Mouse (Mus musculus) intestine, postnatal 0 days (tissue): ENCODE measurements at regions not wholly inside any gene's neighbourhood (a gene's known extent, or its start where the extent isn't known, plus 50 kb on each side); places are given as distances from the start of the nearest gene placed in this dataset.

Experiments used
- ATAC-seq: fragments of 200-750 bp; cut with Nextera tagmentation; 2 replicates; pipeline ENCODE4 v1.8.0; 2017; ENCODE audit warnings: mild to moderate bottlenecking, moderate TSS enrichment, moderate library complexity
- H3K27ac ChIP-seq: fragments of 300-500 bp; sonication (generic); 2 replicates; pipeline ENCODE4 v1.5.1; 2014; ENCODE audit warnings: mild to moderate bottlenecking, low read depth, low read length, moderate library complexity
- H3K27me3 ChIP-seq: fragments of 300-500 bp; sonication (generic); replicated peaks from 2 replicates; pipeline ENCODE4 v1.6.1; 2014; ENCODE audit warnings: low read length, mixed read lengths; ENCODE audit not compliant: control insufficient read depth, insufficient read depth
- H3K36me3 ChIP-seq: fragments of 300-500 bp; sonication (generic); 2 replicates; pipeline ENCODE4 v1.6.1; 2014; ENCODE audit warnings: mild to moderate bottlenecking, moderate library complexity; ENCODE audit not compliant: control insufficient read depth, insufficient read depth
- H3K4me1 ChIP-seq: fragments of 300-500 bp; sonication (generic); replicated peaks from 2 replicates; pipeline ENCODE4 v1.6.1; 2014; ENCODE audit warnings: antibody characterized with exemption, low read length, mixed read lengths; ENCODE audit not compliant: control insufficient read depth, insufficient read depth
- H3K4me2 ChIP-seq: fragments of 300-500 bp; sonication (generic); replicated peaks from 2 replicates; pipeline ENCODE4 v1.6.1; 2014; ENCODE audit warnings: low read depth, mild to moderate bottlenecking, moderate library complexity
- H3K4me3 ChIP-seq: fragments of 300-500 bp; sonication (generic); 2 replicates; pipeline ENCODE4 v1.5.1; 2014; ENCODE audit warnings: low read depth, low read length
- H3K9ac ChIP-seq: fragments of 300-500 bp; sonication (generic); 2 replicates; pipeline ENCODE4 v1.6.1; 2014; ENCODE audit warnings: mild to moderate bottlenecking, low read depth, low read length
- H3K9me3 ChIP-seq: fragments of 300-500 bp; sonication (generic); 2 replicates; pipeline ENCODE4 v1.6.1; 2016; ENCODE audit warnings: mixed run types; ENCODE audit not compliant: control insufficient read depth
- CTCF ChIP-seq: sonication (generic); IDR thresholded peaks from 2 replicates; pipeline ENCODE4 v1.5.1; 2016; ENCODE audit warnings: low read depth, mild to moderate bottlenecking, control low read depth, antibody characterized with exemption, moderate library complexity
- WGBS: fragments of 180-500 bp; shearing (Covaris S2); extraction: QIAGEN DNeasy Blood & Tissue Kit; methylation state at CpG from one replicate; pipeline ENCODE4 v1.1.7; 2014; 5-methylcytosine and 5-hydroxymethylcytosine counted together

DNA sequence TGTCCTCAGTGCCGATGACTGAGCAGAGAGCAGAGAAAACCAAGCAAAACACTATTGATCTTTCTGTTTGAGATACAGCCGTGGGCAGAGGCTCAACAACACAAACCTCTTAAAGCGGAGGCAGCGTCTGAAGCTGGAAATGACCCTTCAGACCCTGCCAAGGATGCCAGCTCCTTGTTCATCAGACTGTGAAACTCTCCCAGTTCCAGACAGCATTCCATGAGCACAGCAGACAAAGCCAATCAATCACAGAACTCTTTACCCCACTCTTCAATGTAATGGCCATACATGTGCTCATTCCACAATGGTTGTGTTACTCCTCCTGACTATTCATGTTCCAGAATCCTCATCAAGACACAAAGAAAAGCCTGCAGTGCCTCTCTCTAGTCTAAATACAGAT is 73.5 kb downstream of the Tmem114 start:
- TF ChIP-seq CTCF, result no peak
- Histone ChIP-seq H3K9me3 (no peaks in the 10 kb centered on the region), H3K27ac (no peak overlapping the region), H3K27me3 (no peaks in the 10 kb centered on the region), H3K36me3 (no peaks in the 10 kb centered on the region), H3K4me3 (no peak overlapping the region), H3K4me1 (no peaks in the 10 kb centered on the region), H3K4me2 (no peak overlapping the region), H3K9ac (no peak overlapping the region)
- WGBS, result 63% methylated on average over 4 of the region's 4 CpGs
- no peak for ATAC-seq

DNA sequence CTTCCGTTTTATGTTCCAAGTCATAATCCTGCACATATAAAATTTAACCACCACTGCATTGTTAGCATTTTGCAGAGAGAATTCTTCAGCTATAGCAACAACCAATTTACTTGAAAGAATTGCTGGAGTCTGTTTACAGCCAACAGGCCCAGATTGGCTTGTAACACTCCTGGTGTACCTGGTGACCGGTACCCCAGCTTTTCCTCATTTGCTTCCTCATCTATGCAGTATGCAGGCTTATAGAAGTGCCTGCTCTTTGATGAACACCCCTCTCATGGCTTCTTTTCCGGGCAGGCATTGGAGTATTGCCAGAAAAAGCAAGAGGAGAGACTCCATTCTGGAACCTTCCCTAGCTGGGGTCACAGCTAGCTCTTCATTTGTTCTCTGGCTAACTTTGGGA is 75.8 kb downstream of the Tmem114 start:
- no peaks in the 10 kb centered on the region for H3K9me3 ChIP-seq
- no peak for ATAC-seq
- H3K4me3 ChIP-seq, result no peak overlapping the region
- no peaks in the 10 kb centered on the region for H3K27me3 ChIP-seq
- H3K27ac ChIP-seq, result no peak overlapping the region
- H3K36me3 ChIP-seq, result no peaks in the 10 kb centered on the region
- no peak for TF ChIP-seq CTCF
- H3K4me1 ChIP-seq, result no peaks in the 10 kb centered on the region
- WGBS, result 75% methylated on average over 3 of the region's 3 CpGs
- no peak overlapping the region for H3K9ac ChIP-seq
- no peak overlapping the region for H3K4me2 ChIP-seq

DNA sequence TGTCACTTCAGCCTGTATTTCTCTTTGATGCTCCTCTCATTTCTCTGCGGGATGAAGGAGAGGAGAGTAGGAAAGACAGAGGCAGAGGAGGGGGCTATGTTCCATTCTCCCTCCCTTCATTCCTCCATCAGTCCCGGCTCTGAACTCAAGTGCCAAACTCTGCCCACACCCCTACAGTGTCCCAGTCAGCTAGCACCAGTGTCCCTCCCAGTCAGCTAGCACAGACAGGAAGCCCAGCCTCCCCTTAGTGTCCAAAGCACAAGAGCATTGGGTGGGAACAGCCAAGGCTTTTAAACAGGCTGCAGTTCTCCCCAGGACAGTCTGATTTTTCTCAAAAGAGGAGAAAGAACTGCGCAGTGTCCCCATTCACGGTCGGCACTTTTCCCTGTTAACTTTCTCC is 76.3 kb downstream of the Tmem114 start:
- no peak for TF ChIP-seq CTCF
- Histone ChIP-seq H3K4me2 (no peak overlapping the region), H3K27ac (no peak overlapping the region), H3K9ac (no peak overlapping the region), H3K27me3 (no peaks in the 10 kb centered on the region), H3K4me1 (no peaks in the 10 kb centered on the region), H3K4me3 (no peak overlapping the region), H3K9me3 (no peaks in the 10 kb centered on the region), H3K36me3 (no peaks in the 10 kb centered on the region)
- no peak for ATAC-seq
- WGBS, result 69% methylated on average over 5 of the region's 5 CpGs

DNA sequence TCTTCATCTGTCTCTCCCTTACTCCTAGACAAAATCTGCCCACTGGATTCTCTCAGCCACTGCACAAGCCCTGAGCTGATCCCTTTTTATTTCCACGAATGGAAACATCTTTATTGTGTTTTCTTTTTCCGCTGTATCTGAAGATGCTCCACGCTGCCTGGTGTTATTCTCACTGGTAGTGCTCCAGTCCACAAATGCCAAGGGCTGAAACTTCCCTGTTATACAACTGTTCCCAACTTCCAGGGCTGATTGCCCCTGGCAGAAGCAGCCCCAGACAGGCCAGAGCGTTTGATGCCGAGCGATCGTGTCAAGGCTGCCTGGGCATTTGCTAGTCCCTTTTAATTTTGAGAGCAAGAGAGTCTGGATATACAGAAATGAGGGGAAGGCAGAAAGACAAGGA is 79.7 kb downstream of the Tmem114 start:
- TF ChIP-seq CTCF, result no peak

DNA sequence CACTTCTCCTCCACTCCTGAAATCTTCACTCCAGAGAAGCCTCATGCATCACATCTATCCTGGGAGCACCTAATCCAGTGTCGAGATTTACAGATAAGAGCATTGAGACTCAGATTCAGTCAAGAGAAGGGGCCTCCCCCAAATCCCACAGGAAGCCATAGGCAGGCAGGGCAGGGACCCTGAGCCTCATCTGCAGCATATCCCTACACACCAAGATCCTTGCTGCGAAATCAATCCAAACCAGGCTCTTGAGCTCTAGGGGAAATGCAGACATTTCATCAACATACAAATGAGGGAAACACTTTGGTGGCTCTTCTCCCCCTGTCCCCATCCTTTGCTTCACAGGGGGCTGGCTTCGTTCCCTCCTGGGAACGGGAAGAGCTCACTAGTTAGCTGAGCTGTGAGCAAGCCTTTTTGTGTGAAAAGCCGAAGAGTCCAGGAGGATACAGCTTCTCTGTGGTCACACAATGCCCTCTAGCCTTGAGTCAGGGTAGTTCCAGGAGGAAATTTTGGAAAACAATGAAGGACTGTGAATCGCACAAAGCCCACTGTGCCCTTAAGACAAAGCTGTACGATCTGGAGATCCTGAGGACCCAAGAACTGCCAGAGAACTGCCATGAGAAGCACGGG is 91.7 kb downstream of the Tmem114 start:
- Histone ChIP-seq H3K4me1 (no peaks in the 10 kb centered on the region), H3K9me3 (no peaks in the 10 kb centered on the region), H3K4me3 (no peak overlapping the region), H3K36me3 (no peaks in the 10 kb centered on the region), H3K27me3 (no peaks in the 10 kb centered on the region), H3K27ac (no peak overlapping the region), H3K4me2 (no peak overlapping the region), H3K9ac (no peak overlapping the region)
- ATAC-seq, result no peak
- peak; percentile 71 for TF ChIP-seq CTCF
- WGBS, result 26% methylated on average over 8 of the region's 8 CpGs

More for the DNA sequence above, 79.7 kb downstream of the Tmem114 start:
- H3K9me3 ChIP-seq, result no peaks in the 10 kb centered on the region
- H3K4me3 ChIP-seq, result no peak overlapping the region
- WGBS, result 88% methylated on average over 7 of the region's 7 CpGs
- no peak for ATAC-seq
- no peaks in the 10 kb centered on the region for H3K4me1 ChIP-seq
- no peak overlapping the region for H3K9ac ChIP-seq
- no peak overlapping the region for H3K4me2 ChIP-seq
- H3K27ac ChIP-seq, result no peak overlapping the region
- no peaks in the 10 kb centered on the region for H3K36me3 ChIP-seq
- H3K27me3 ChIP-seq, result no peaks in the 10 kb centered on the region

DNA sequence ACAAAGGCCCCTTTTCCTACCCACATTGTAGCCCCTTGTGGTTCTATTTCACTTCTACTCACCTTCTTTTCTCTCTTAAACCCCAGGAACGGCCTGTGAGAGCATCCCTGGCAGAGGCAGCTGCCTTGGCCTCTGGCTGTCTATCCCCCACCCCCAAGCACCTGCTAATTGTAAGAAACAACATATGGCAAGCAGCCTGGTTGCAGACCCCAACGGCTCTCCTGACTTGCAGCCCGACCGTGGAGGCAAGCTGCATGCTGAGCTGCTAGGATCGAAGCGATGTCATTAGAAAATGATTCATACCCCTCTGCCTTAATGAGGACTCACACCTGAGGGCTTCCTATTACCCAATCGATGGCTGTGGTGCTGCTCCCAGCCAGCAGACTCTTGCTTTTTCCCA is 112.9 kb downstream of the Tmem114 start:
- H3K9ac ChIP-seq, result no peak overlapping the region
- no peak for ATAC-seq
- H3K27me3 ChIP-seq, result no peaks in the 10 kb centered on the region
- H3K27ac ChIP-seq, result no peak overlapping the region
- no peaks in the 10 kb centered on the region for H3K36me3 ChIP-seq
- no peak overlapping the region for H3K4me2 ChIP-seq
- no peak overlapping the region for H3K4me3 ChIP-seq
- 72% methylated on average over 7 of the region's 7 CpGs for WGBS
- no peaks in the 10 kb centered on the region for H3K9me3 ChIP-seq
- TF ChIP-seq CTCF, result no peak
- H3K4me1 ChIP-seq, result no peaks in the 10 kb centered on the region

DNA sequence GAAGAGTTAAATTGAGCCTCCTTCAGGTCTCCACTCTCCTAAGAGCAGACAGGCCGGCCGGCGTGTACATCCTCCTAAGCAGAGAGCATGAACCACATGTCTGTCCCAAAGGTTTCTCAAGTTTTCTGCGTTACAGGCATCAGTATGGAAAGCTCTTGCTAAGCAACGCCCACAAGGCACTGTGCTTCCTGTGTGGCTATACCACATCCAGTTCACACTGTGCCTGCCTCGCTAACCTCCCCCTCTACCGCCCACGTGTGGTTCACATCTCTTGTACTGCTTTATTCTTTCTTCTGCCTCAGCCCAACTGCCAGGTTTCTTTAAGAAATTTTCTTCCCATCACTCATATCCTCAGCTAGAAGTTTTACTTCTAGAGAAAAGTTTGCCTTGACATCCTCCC is 118.5 kb downstream of the Tmem114 start:
- Histone ChIP-seq H3K4me1 (no peaks in the 10 kb centered on the region), H3K9ac (no peak overlapping the region), H3K9me3 (no peaks in the 10 kb centered on the region), H3K27me3 (no peaks in the 10 kb centered on the region), H3K4me3 (no peak overlapping the region), H3K27ac (no peak overlapping the region), H3K4me2 (no peak overlapping the region), H3K36me3 (no peaks in the 10 kb centered on the region)
- TF ChIP-seq CTCF, result no peak
- 72% methylated on average over 8 of the region's 8 CpGs for WGBS
- no peak for ATAC-seq
